Mouse (Mus musculus): ENCODE measurements around the gene Tctex1d1. TPM values are rescaled to one million over a fixed set of nuclear protein-coding genes. Genes with fewer than 3 reads are reported as not detected.

The Tctex1d1 gene
- polyA plus RNA-seq, 1 experiment from 2014 or later = 0.58 TPM

DNA sequence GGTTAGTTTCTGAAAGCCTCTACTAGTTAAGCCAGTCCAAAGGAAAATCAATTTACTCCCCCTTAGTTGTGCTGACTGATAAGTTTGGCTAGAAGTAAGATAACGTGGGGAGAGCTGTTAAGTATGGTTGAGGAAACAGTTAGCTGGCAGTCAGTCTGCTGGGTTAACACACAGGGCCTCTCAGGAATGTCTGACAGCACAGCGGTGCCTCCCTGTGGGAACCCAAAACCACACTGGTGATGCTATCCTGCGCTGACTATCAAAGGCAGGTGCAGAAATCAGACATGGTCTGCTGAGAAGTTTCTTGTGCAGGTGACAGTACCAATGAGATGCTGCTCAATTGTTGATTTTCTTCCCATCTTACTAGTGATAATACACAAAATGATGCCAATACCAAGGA lies 14.2 kb upstream of the Tctex1d1 start:
- Histone ChIP-seq H3K36me3 (ENCODE audit: control insufficient read depth, insufficient read depth, low read length) (no peaks in the 10 kb centered on the region), H3K4me3 (ENCODE audit: low read length) (no peak overlapping the region), H3K4me1 (ENCODE audit: control insufficient read depth, insufficient read depth, low read length) (no peaks in the 10 kb centered on the region), H3K27ac (ENCODE audit: low read depth, low read length) (no peak overlapping the region), H3K9me3 (ENCODE audit: control insufficient read depth, low read length) (no peaks in the 10 kb centered on the region), H3K27me3 (ENCODE audit: control insufficient read depth, insufficient read depth, low read length) (no peaks in the 10 kb centered on the region), H3K9ac (ENCODE audit: low read depth, low read length) (no peak overlapping the region), H3K4me2 (replicated peaks; ENCODE audit: low read depth, low read length) (no peak overlapping the region)
- ATAC-seq (ENCODE audit: low FRiP score, low TSS enrichment) = no peak
- WGBS = 69% methylated on average over 3 of the region's 3 CpGs

DNA sequence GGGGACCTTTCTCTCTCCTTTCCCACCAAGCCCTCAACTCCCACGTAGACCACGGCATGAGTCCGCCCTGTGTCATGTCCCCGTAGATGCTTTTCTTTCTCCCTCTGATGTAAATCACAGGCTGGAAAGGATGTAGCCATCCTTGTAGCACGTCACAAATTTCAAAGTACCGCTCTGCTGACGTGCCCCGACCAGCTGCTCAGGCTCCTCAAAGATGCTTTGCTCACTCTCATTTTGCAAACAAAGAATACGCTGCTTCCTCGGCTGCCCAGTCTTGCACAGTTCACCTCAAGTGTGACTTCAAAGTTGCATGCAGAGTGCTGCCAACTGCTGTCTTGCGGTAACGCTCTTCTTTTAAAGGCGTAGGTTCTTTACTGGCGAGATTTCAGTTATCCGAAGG lies 10.6 kb upstream of the Tctex1d1 start:
- 59% methylated on average over 15 of the region's 15 CpGs for WGBS
- ATAC-seq (ENCODE audit: low FRiP score, low TSS enrichment) = no peak
- H3K9me3 ChIP-seq (ENCODE audit: control insufficient read depth, low read length) = no peaks in the 10 kb centered on the region

DNA sequence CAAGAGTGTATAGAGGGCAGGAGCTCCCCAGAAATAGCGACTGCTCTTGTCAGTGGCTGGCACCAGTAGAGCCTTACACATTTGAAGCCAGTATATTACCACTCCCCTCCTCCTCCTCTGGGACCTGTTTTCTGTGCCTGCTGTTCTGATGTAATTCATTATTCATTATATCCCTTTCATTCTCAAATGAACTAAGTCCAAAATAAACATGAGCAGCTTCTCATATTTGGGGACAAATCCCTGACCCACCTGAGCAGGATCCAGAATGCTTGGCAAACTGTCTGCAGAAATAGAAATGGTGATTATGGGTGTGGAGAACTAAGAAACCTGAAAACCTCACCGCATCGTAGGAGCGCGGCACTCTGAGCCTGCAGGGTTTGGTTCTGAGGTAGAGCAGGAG lies 8.8 kb upstream of the Tctex1d1 start:
- Histone ChIP-seq H3K4me3 (ENCODE audit: low read length) (no peak overlapping the region), H3K4me2 (replicated peaks; ENCODE audit: low read depth, low read length) (no peak overlapping the region), H3K9ac (ENCODE audit: low read depth, low read length) (no peak overlapping the region), H3K27me3 (ENCODE audit: control insufficient read depth, insufficient read depth, low read length) (no peaks in the 10 kb centered on the region), H3K9me3 (ENCODE audit: control insufficient read depth, low read length) (no peaks in the 10 kb centered on the region), H3K36me3 (ENCODE audit: control insufficient read depth, insufficient read depth, low read length) (no peaks in the 10 kb centered on the region), H3K4me1 (ENCODE audit: control insufficient read depth, insufficient read depth, low read length) (no peaks in the 10 kb centered on the region), H3K27ac (ENCODE audit: low read depth, low read length) (no peak overlapping the region)
- no peak for ATAC-seq (ENCODE audit: low FRiP score, low TSS enrichment)
- 93% methylated on average over 5 of the region's 5 CpGs for WGBS

More for the DNA sequence above, 10.6 kb upstream of the Tctex1d1 start:
- H3K4me2 ChIP-seq (replicated peaks; ENCODE audit: low read depth, low read length) = no peak overlapping the region
- H3K36me3 ChIP-seq (ENCODE audit: control insufficient read depth, insufficient read depth, low read length) = no peaks in the 10 kb centered on the region
- no peaks in the 10 kb centered on the region for H3K27me3 ChIP-seq (ENCODE audit: control insufficient read depth, insufficient read depth, low read length)
- no peaks in the 10 kb centered on the region for H3K4me1 ChIP-seq (ENCODE audit: control insufficient read depth, insufficient read depth, low read length)
- no peak overlapping the region for H3K4me3 ChIP-seq (ENCODE audit: low read length)
- H3K27ac ChIP-seq (ENCODE audit: low read depth, low read length) = no peak overlapping the region
- no peak overlapping the region for H3K9ac ChIP-seq (ENCODE audit: low read depth, low read length)

DNA sequence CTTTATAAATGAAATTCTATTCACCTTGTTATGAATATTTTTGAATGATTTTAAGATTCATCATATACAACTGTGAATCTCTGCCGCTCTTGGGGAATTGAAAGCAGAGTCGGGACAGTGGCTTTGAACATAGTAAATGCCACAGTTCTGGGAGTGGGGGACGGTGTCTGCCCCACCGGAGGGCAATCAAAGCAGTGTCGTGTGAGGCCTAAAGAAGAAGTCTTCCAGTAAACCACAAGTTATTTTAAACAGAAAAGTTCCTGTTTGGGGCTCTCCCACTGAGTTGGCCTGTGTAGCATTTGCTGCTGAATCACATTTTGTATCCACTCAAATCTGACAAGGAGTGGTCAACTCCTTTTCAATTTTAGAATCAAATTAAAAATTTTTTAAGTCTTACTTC lies 7.2 kb upstream of the Tctex1d1 start:
- no peak overlapping the region for H3K4me3 ChIP-seq (ENCODE audit: low read length)
- no peaks in the 10 kb centered on the region for H3K9me3 ChIP-seq (ENCODE audit: control insufficient read depth, low read length)
- no peak overlapping the region for H3K4me2 ChIP-seq (replicated peaks; ENCODE audit: low read depth, low read length)
- ATAC-seq (ENCODE audit: low FRiP score, low TSS enrichment) = no peak
- no peak overlapping the region for H3K9ac ChIP-seq (ENCODE audit: low read depth, low read length)
- H3K4me1 ChIP-seq (ENCODE audit: control insufficient read depth, insufficient read depth, low read length) = no peaks in the 10 kb centered on the region
- no peaks in the 10 kb centered on the region for H3K36me3 ChIP-seq (ENCODE audit: control insufficient read depth, insufficient read depth, low read length)
- no peak overlapping the region for H3K27ac ChIP-seq (ENCODE audit: low read depth, low read length)
- 75% methylated on average over 5 of the region's 5 CpGs for WGBS
- no peaks in the 10 kb centered on the region for H3K27me3 ChIP-seq (ENCODE audit: control insufficient read depth, insufficient read depth, low read length)

DNA sequence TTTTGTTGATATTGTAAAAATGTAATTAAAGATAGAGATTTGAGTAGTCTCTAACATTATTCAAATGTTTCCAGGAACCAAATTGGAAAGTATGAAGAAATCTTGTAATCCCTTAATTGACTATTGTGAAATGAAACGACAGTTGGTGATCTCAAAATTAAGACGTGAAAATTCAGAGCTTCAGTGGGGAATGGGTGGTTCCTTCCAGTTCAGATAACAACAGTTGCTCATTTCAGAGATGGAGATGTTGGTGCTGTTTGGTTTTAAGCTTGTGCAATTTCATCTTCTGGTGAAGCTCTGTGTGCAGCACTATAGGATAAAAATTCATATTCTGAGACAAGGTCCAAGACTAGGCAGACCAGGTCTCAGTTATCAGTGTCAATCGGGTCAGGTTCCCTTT lies 6.3 kb upstream of the Tctex1d1 start:
- 82% methylated on average over 3 of the region's 3 CpGs for WGBS
- Histone ChIP-seq H3K9me3 (ENCODE audit: control insufficient read depth, low read length) (no peaks in the 10 kb centered on the region), H3K36me3 (ENCODE audit: control insufficient read depth, insufficient read depth, low read length) (no peaks in the 10 kb centered on the region), H3K27me3 (ENCODE audit: control insufficient read depth, insufficient read depth, low read length) (no peaks in the 10 kb centered on the region), H3K4me3 (ENCODE audit: low read length) (no peak overlapping the region), H3K4me2 (replicated peaks; ENCODE audit: low read depth, low read length) (no peak overlapping the region), H3K9ac (ENCODE audit: low read depth, low read length) (no peak overlapping the region), H3K27ac (ENCODE audit: low read depth, low read length) (no peak overlapping the region), H3K4me1 (ENCODE audit: control insufficient read depth, insufficient read depth, low read length) (no peaks in the 10 kb centered on the region)
- ATAC-seq (ENCODE audit: low FRiP score, low TSS enrichment) = no peak

DNA sequence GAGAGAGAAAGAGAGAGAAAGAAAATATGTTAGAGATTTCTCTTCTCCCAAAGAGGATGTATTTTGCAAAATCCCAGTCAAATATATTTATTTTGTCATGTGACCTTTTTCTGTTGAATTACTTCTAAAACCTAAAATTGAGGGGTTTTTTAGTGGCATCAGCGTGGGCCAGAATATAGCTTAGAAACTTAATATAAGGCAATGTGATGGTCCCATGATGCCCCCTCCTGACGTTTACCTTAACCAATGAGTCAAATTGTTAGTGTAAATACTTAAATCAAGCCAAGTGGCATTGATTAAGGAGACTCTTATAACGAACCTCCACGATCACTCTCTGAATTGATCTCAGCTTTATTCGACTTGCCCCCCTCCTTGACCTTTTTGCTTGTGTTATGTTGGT lies 4.2 kb upstream of the Tctex1d1 start:
- Histone ChIP-seq H3K4me1 (ENCODE audit: control insufficient read depth, insufficient read depth, low read length) (0 out of 2 replicates have a peak, but pooled peaks cover 9% of the 10 kb centered on the region), H3K4me3 (ENCODE audit: low read length) (no peak overlapping the region), H3K27me3 (ENCODE audit: control insufficient read depth, insufficient read depth, low read length) (peaks cover 6% of the 10 kb centered on the region; the same call in 1 of the 2 replicates), H3K36me3 (ENCODE audit: control insufficient read depth, insufficient read depth, low read length) (no peaks in the 10 kb centered on the region), H3K4me2 (replicated peaks; ENCODE audit: low read depth, low read length) (no peak overlapping the region), H3K9me3 (ENCODE audit: control insufficient read depth, low read length) (no peaks in the 10 kb centered on the region), H3K9ac (ENCODE audit: low read depth, low read length) (no peak overlapping the region), H3K27ac (ENCODE audit: low read depth, low read length) (no peak overlapping the region)
- no peak for ATAC-seq (ENCODE audit: low FRiP score, low TSS enrichment)
- 72% methylated on average over 5 of the region's 5 CpGs for whole genome bisulfite sequencing

DNA sequence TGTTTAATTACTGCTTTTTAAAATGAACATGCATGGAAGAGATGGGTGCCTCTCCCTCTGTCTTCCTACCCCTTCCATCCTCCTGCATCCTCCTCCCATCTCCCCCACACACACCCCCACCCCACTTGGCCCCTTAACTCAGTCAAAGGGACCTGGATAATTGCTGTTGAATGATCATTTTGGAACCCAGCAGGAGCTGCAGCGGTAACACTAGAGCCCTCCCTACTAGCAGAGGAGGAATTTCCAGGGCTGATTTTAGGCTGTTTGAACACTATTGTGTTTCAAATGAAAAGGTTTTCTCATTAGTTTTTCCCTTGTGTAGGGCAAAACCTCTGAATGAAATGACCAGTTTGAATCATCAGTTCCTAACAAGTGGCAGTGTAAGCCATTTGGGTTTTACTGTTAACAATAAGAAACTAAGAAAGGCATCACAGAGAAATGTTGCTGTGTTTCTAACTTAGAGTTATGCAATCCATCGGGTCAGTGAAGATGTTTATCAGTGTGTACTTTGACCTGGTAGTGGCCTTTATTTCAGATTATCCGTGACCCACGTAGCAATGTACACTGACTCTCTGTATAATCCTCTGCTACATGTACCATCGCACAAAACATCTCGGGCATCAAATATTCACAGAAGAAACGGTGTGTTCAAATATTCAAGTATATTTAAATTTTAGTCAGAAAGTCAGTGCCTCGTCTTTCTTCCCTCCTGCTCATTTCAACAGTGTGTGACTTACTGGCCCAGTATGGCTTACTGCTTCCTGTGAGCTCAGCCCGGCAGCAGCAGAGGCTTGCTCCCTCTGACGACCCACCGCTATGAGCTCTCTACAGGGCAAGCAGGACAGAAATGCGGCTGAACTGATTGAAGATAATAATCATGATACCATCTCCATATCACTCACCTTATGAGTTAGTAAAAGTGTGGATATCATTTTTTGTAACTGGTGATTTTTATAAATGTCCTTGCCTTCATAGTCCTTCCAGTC lies 1.8 kb upstream of the Tctex1d1 start:
- no peak for ATAC-seq (ENCODE audit: low FRiP score, low TSS enrichment)
- Histone ChIP-seq H3K4me3 (ENCODE audit: low read length) (no peak overlapping the region), H3K9ac (ENCODE audit: low read depth, low read length) (no peak overlapping the region), H3K4me1 (ENCODE audit: control insufficient read depth, insufficient read depth, low read length) (0 out of 2 replicates have a peak, but pooled peaks cover 9% of the 10 kb centered on the region), H3K27ac (ENCODE audit: low read depth, low read length) (no peak overlapping the region), H3K27me3 (ENCODE audit: control insufficient read depth, insufficient read depth, low read length) (peaks cover 6% of the 10 kb centered on the region; the same call in 1 of the 2 replicates), H3K4me2 (replicated peaks; ENCODE audit: low read depth, low read length) (no peak overlapping the region), H3K9me3 (ENCODE audit: control insufficient read depth, low read length) (no peaks in the 10 kb centered on the region), H3K36me3 (ENCODE audit: control insufficient read depth, insufficient read depth, low read length) (no peaks in the 10 kb centered on the region)
- WGBS = 39% methylated on average over 12 of the region's 12 CpGs

DNA sequence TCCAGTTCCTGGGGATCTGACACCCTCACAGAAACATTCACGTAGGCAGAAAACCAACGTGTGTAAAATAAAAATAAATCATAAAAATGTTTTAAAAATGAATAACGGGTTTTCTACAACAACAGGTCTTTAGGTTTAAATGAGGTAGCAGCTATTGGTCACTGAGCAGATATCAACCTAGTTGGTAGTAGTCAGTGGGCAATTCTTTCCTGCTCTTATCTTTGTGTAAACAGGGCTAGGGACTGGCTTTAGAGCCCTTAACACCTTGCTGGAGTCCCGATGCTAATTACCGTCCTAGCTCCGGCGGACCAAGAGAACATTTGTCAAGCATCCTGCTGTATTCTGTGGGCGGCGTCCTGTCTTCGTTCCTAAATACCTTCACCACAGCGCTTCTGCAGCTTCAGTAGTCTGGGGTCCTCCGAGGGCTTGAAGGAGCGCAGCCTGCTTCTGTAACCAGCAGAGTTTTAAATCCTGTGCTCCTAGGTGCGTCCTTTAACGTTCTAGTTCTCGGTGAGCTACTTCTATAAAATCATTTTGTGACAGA lies 556 bp upstream of the Tctex1d1 start:
- Histone ChIP-seq H3K4me2 (replicated peaks; ENCODE audit: low read depth, low read length) (peak overlapping the region; percentile 34), H3K27me3 (ENCODE audit: control insufficient read depth, insufficient read depth, low read length) (peaks cover 6% of the 10 kb centered on the region; the same call in 1 of the 2 replicates), H3K4me3 (ENCODE audit: low read length) (peak overlapping the region; percentile 16; the same call in 1 of the 2 replicates), H3K4me1 (ENCODE audit: control insufficient read depth, insufficient read depth, low read length) (0 out of 2 replicates have a peak, but pooled peaks cover 9% of the 10 kb centered on the region), H3K9me3 (ENCODE audit: control insufficient read depth, low read length) (no peaks in the 10 kb centered on the region), H3K36me3 (ENCODE audit: control insufficient read depth, insufficient read depth, low read length) (no peaks in the 10 kb centered on the region), H3K27ac (ENCODE audit: low read depth, low read length) (no peak overlapping the region), H3K9ac (ENCODE audit: low read depth, low read length) (no peak overlapping the region)
- 11% methylated on average over 16 of the region's 16 CpGs for WGBS
- ATAC-seq (ENCODE audit: low FRiP score, low TSS enrichment) = no peak

DNA sequence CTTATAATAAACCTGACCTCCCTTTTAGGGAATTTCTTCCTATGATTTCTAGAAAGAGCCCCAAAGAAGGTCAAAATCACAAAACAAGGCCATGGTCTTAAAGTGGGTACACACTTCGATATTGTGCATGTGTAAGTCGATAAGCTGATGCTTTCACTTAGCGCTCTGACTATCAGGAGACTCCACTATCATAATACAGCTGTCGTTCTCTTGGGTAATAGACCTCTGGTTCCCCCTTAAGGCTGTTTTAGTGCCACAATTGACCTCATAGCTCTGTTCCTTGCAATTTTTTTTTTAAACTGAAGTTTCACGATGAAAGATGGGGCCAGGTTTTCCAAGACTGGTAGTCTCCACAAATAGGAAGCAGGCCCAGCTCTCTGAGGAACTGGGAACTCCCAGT lies 979 bp downstream of the Tctex1d1 start:
- Histone ChIP-seq H3K9ac (ENCODE audit: low read depth, low read length) (no peak overlapping the region), H3K9me3 (ENCODE audit: control insufficient read depth, low read length) (no peaks in the 10 kb centered on the region), H3K36me3 (ENCODE audit: control insufficient read depth, insufficient read depth, low read length) (no peaks in the 10 kb centered on the region), H3K4me1 (ENCODE audit: control insufficient read depth, insufficient read depth, low read length) (0 out of 2 replicates have a peak, but pooled peaks cover 9% of the 10 kb centered on the region), H3K4me2 (replicated peaks; ENCODE audit: low read depth, low read length) (peak overlapping the region; percentile 58), H3K27me3 (ENCODE audit: control insufficient read depth, insufficient read depth, low read length) (peaks cover 6% of the 10 kb centered on the region; the same call in 1 of the 2 replicates), H3K27ac (ENCODE audit: low read depth, low read length) (no peak overlapping the region), H3K4me3 (ENCODE audit: low read length) (peak overlapping the region; percentile 30)
- WGBS = 57% methylated on average over 5 of the region's 5 CpGs
- no peak for ATAC-seq (ENCODE audit: low FRiP score, low TSS enrichment)

Data from kidney, embryonic 14.5 days (tissue).